Mouse (Mus musculus): Measurements from ENCODE around the gene Chd1l. TPM values are rescaled to one million over a fixed set of nuclear protein-coding genes. Genes with fewer than 3 reads are reported as not detected.
A peak's percentile ranks its signal among the peaks of the same experiment; 100 is the strongest.

Gene Chd1l
- polyA plus RNA-seq, 1 experiment from 2014 or later = 4.9 TPM

DNA sequence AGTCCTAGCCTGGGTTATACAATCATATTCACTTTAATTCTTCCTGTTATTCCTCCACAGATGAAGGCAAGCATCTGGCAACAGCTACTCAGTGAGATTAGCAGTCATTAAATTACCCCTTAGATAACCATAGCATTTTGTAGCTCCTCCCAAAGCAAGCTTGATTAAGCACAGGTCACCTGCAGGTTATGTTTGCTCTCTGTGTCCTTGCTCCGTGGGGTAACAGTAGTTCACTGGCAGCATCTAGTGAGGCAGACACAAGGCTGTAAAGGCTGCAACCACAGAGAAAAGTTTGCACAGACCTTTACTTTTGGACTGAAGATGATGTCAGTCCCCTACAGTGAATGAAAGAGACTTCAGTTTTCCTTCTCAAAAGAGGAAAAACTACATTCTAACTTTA lies 5.2 kb upstream of the Chd1l start:
- no peaks in the 10 kb centered on the region for H3K36me3 ChIP-seq (replicated peaks)
- H3K9ac ChIP-seq = no peak overlapping the region
- H3K4me3 ChIP-seq = no peak overlapping the region
- 43% methylated on average over 1 of the region's 1 CpGs for WGBS
- no peak overlapping the region for H3K4me2 ChIP-seq
- H3K27me3 ChIP-seq (replicated peaks) = 0 out of 2 replicates have a peak, but pooled peaks cover 3% of the 10 kb centered on the region
- H3K4me1 ChIP-seq = 0 out of 2 replicates have a peak, but pooled peaks cover 1% of the 10 kb centered on the region
- H3K9me3 ChIP-seq = no peaks in the 10 kb centered on the region
- no peak overlapping the region for H3K27ac ChIP-seq
- ATAC-seq (replicated peaks) = no peak

DNA sequence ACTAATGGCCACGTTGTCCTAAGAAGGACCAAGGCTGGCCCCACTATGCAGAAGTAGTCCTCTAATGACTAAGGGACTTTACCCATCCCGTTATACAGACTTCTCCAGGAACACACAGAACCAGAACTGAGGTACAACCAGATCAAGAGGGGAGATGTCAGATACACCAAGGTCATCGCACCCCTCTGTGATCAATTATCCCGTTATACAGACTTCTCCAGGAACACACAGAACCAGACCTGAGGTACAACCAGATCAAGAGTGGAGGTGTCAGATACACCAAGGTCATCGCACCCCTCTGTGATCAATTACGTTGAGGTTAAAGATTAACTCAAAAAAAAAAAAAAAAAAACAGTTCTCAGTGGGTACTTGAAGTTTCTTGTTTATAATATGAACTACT lies 1.0 kb upstream of the Chd1l start:
- no peak for ATAC-seq (replicated peaks)
- H3K4me1 ChIP-seq = peaks cover 9% of the 10 kb centered on the region
- 0 out of 2 replicates have a peak, but pooled peaks cover 3% of the 10 kb centered on the region for H3K27me3 ChIP-seq (replicated peaks)
- H3K36me3 ChIP-seq (replicated peaks) = no peaks in the 10 kb centered on the region
- H3K27ac ChIP-seq = no peak overlapping the region
- no peak overlapping the region for H3K9ac ChIP-seq
- WGBS = 92% methylated on average over 6 of the region's 6 CpGs
- H3K4me3 ChIP-seq = no peak overlapping the region
- no peaks in the 10 kb centered on the region for H3K9me3 ChIP-seq
- no peak overlapping the region for H3K4me2 ChIP-seq

DNA sequence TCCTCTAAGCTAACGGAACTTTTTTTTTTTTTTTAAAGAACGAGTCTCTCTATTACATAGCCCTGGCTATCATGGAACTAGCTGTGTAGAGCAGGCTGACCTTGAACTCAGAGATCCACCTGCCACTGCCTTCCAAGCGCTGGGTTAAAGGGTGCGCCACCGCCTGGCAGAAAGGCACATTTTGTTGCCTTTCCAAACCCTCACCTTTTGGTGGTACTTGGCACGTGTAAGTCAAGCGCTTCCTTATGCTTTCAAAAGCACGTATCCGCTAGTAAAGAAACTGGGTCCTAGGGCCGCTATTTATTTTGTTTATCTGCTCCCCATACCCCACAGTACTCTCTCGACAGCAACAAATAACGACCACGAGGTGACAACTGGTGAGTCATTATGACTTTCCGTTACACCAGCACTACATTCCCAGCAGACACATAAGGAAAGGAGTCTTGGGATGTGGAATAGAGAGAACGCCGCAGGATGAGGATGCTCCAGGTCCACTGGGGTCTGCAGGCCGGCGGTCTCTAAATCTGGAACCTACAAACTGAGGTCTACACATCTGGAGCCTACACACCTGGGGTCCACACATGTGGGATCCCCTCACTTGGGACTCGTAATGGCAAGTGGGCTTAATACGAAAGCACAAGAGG lies 680 bp downstream of the Chd1l start:
- H3K4me3 ChIP-seq = peak overlapping the region; percentile 69
- H3K4me1 ChIP-seq = peaks cover 9% of the 10 kb centered on the region
- H3K27me3 ChIP-seq (replicated peaks) = 0 out of 2 replicates have a peak, but pooled peaks cover 3% of the 10 kb centered on the region
- H3K9me3 ChIP-seq = no peaks in the 10 kb centered on the region
- H3K4me2 ChIP-seq = peak overlapping the region; percentile 58
- ATAC-seq (replicated peaks) = peak; percentile 7; the same call in 1 of the 2 replicates
- 4% methylated on average over 20 of the region's 20 CpGs for WGBS
- peak overlapping the region; percentile 88 for H3K27ac ChIP-seq
- H3K9ac ChIP-seq = peak overlapping the region; percentile 74
- no peaks in the 10 kb centered on the region for H3K36me3 ChIP-seq (replicated peaks)

DNA sequence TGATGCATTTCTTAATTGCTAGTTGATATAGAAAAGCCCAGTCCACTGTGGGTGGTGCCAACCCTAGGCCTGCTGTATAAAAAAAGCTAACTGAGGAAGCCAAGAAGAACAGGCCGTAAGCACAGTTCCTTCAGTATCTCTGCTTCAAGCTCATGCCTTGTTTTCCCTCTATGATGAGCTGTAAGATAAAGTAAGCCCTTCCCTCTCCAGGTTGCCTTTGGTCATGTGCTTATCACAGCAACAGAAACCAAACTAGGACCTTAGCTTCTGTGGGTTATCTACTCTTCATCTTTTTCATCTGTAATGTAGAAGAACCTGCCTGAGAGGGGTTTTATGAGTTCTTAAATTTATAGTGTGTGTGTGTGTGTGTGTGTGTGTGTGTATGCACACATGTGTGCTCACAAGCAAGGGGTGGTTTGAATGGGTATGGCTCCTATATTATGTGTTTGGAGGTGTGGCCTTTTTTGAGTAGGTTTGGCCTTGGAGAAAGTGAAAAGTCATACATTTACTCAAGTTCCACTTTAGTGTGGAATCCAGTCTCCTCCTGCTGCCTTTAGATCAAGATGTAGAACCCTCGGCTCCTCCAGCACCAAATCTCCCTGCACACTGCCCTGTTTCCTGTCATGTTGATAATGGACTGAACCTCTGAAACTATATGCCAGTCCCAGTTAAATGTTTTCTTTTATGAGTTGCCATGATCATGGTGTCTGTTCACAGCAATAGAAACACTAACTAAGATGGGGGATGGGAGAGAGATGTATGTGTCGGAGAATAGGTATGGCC lies 9.8 kb downstream of the Chd1l start:
- H3K27me3 ChIP-seq (replicated peaks) = no peaks in the 10 kb centered on the region
- no peak overlapping the region for H3K4me3 ChIP-seq
- H3K9ac ChIP-seq = no peak overlapping the region
- WGBS = 95% methylated on average over 3 of the region's 3 CpGs
- H3K36me3 ChIP-seq (replicated peaks) = no peaks in the 10 kb centered on the region
- H3K27ac ChIP-seq = no peak overlapping the region
- no peaks in the 10 kb centered on the region for H3K9me3 ChIP-seq
- H3K4me2 ChIP-seq = no peak overlapping the region
- ATAC-seq (replicated peaks) = no peak
- no peaks in the 10 kb centered on the region for H3K4me1 ChIP-seq

DNA sequence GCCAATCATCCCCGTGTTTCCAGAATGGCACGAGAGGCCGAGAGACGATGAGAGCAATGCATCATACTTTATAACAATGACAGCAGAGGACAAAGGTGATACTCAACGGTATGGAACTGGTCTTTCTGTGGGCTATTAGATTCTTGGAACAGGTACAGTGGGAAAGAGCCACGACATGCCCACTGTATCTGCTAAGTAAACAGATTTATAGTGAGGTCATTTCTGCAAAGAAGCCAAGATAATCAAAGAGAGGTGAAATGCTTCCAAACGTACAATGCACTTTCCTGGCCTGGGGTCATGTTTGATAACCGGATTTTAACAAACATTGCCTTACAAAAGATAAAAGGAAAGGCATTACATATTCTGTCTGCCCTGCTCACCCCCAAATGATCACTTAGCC lies 13.2 kb downstream of the Chd1l start:
- Histone ChIP-seq H3K4me1 (no peaks in the 10 kb centered on the region), H3K27ac (no peak overlapping the region), H3K9ac (no peak overlapping the region), H3K4me2 (no peak overlapping the region), H3K27me3 (replicated peaks) (no peaks in the 10 kb centered on the region), H3K9me3 (no peaks in the 10 kb centered on the region), H3K36me3 (replicated peaks) (no peaks in the 10 kb centered on the region), H3K4me3 (no peak overlapping the region)
- WGBS = 90% methylated on average over 8 of the region's 8 CpGs
- ATAC-seq (replicated peaks) = no peak

DNA sequence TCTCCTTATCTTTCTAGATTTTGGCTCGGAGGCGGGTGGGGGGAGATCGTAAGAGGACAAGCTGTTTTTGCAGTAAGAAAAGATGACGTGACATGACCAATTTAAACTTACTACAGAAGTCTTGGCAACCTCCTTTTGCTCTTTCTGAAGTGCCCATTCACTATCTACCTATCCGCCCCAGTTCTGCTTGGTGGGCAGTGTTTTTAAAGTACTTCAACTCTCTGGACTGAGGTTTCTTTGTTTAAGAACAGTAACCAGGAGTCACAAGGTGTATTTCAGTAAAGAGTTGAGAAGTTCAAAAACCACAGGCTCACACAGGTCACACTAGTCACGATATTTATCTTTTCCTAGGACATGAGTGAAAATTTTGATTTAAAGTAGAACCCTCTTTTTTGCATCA lies 14.9 kb downstream of the Chd1l start:
- WGBS = 94% methylated on average over 6 of the region's 6 CpGs
- Histone ChIP-seq H3K4me1 (no peaks in the 10 kb centered on the region), H3K27ac (no peak overlapping the region), H3K4me2 (no peak overlapping the region), H3K4me3 (no peak overlapping the region), H3K9me3 (no peaks in the 10 kb centered on the region), H3K27me3 (replicated peaks) (no peaks in the 10 kb centered on the region), H3K9ac (no peak overlapping the region), H3K36me3 (replicated peaks) (no peaks in the 10 kb centered on the region)
- no peak for ATAC-seq (replicated peaks)

DNA sequence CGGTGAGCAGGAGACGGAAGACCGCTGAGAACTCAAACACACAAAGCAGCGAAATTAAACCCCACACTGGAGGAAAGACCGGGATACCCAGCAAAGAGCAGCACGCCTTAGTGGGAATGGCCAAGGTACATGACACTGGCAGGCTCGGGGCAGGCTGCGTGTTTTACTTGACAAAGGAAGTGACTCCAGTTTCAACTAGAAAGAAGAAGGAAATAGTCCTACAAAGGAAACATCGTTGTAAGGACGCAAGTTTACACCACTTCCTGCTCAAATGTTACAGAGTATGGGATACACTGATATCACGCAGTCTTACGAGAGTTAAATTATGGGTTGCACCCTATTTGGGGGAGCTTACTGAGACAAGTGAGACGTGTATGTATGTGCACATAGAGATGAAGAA lies 15.9 kb downstream of the Chd1l start:
- ATAC-seq (replicated peaks) = no peak
- Histone ChIP-seq H3K27me3 (replicated peaks) (no peaks in the 10 kb centered on the region), H3K4me2 (no peak overlapping the region), H3K9me3 (no peaks in the 10 kb centered on the region), H3K27ac (no peak overlapping the region), H3K4me3 (no peak overlapping the region), H3K4me1 (no peaks in the 10 kb centered on the region), H3K9ac (no peak overlapping the region), H3K36me3 (replicated peaks) (no peaks in the 10 kb centered on the region)
- WGBS = 89% methylated on average over 13 of the region's 13 CpGs

DNA sequence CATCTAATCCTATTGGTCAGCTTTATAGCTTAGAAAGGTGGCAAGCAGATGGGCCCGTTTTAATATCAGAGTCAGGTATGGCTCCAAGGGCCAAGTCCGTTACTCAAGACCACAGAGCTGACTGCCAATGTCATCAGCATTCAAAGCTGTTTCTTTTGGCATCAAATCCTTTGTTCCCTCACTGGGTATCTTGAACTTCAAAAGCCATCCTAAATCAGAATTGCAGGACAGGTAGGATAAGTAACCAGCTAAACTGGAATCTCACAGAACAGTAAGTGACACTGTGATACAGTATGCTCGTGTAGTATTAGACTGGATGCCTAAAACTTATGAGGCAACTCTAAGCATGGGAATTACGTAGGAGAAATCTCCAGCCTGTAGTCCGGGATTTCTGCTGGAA lies 16.9 kb downstream of the Chd1l start:
- no peak for ATAC-seq (replicated peaks)
- no peaks in the 10 kb centered on the region for H3K27me3 ChIP-seq (replicated peaks)
- H3K4me1 ChIP-seq = no peaks in the 10 kb centered on the region
- no peaks in the 10 kb centered on the region for H3K36me3 ChIP-seq (replicated peaks)
- H3K9me3 ChIP-seq = no peaks in the 10 kb centered on the region
- H3K27ac ChIP-seq = no peak overlapping the region
- H3K9ac ChIP-seq = no peak overlapping the region
- H3K4me2 ChIP-seq = no peak overlapping the region
- 94% methylated on average over 5 of the region's 5 CpGs for WGBS
- no peak overlapping the region for H3K4me3 ChIP-seq

DNA sequence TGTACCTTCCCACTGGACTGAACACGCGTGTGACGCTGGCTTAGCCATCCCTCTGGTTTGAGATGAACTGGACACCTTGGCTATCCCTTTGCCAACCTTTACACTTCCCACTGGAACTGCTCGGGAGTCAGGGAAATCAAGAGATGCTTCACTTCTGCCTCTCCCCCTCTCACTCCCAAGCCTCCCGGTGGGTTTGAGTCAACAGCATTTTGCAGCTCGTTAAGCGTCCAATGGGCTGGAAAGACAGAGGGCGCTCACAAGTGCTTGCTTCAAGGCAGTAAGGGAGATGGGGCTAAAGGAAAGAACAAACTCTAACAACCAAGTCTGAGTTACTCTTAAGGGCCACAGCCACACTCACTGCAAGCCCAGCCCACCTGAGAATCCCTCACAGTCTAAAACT lies 19.3 kb downstream of the Chd1l start:
- no peak for ATAC-seq (replicated peaks)
- Histone ChIP-seq H3K4me2 (no peak overlapping the region), H3K4me3 (no peak overlapping the region), H3K27me3 (replicated peaks) (no peaks in the 10 kb centered on the region), H3K27ac (no peak overlapping the region), H3K9ac (no peak overlapping the region), H3K4me1 (peaks cover 5% of the 10 kb centered on the region; the same call in 1 of the 2 replicates), H3K36me3 (replicated peaks) (no peaks in the 10 kb centered on the region), H3K9me3 (no peaks in the 10 kb centered on the region)
- 57% methylated on average over 8 of the region's 8 CpGs for WGBS

DNA sequence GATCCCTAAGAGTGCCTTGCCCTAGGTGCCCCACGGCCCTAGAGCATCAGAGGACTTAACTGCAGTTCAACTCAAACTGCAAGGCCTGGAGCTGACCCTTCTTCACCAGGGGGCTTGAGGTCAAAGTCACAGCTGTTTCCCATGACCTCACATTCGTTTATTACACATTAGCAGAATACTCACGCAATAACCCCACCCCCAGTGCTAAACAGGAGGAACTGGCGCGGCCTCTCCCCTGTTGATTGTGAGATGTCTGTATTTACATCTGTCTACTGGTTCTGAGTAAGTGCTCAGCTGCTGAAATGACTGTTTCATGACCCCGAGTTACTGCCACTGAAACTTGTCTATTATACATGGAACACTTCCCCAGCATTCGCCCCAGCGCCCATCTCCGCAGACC lies 22.3 kb downstream of the Chd1l start:
- H3K36me3 ChIP-seq (replicated peaks) = no peaks in the 10 kb centered on the region
- H3K9me3 ChIP-seq = no peaks in the 10 kb centered on the region
- no peak overlapping the region for H3K4me2 ChIP-seq
- ATAC-seq (replicated peaks) = no peak
- WGBS = 85% methylated on average over 9 of the region's 9 CpGs
- no peaks in the 10 kb centered on the region for H3K27me3 ChIP-seq (replicated peaks)
- H3K9ac ChIP-seq = no peak overlapping the region
- no peak overlapping the region for H3K27ac ChIP-seq
- H3K4me3 ChIP-seq = no peak overlapping the region
- peaks cover 11% of the 10 kb centered on the region; the same call in 1 of the 2 replicates for H3K4me1 ChIP-seq

DNA sequence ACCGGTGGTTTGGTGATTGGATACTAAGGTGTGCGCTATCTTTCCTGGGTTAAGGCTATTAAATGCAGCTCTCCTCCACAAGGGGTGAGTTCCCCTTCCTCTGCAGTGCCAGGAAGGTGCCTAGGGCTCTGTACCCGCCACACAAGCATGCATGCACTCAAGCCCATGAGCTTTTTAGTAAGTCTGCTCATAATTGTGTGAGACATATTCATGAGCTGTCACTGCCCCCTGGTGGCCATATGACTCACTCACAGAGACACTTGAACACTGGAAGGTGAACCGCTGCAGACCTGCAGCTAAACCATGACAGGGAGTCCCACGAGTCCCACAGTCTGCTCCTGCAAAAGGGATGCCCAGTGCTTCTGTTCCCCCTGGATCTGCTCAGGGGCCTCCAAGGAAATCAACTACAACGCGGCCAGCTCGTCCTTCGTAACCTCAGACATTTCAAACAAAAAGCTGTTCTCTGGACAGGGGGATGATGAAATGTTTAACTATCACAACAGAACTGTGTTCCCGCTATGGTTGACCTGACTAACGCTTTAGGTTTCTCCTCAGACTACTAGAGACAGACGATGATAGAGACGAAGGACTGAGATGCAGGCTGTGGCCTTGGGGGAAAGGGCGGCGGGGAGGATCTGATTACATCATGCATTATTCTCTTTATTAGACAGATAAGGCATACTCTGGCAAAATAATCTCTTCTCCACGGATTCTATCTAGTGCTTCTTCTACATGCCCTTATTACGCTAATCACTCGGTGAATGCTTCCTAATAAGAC lies 24.4 kb downstream of the Chd1l start:
- H3K4me1 ChIP-seq = peaks cover 11% of the 10 kb centered on the region; the same call in 1 of the 2 replicates
- H3K9ac ChIP-seq = no peak overlapping the region
- 48% methylated on average over 18 of the region's 18 CpGs for WGBS
- ATAC-seq (replicated peaks) = peak; percentile 92
- no peaks in the 10 kb centered on the region for H3K36me3 ChIP-seq (replicated peaks)
- 0 out of 2 replicates have a peak overlapping the region, but pooled peaks have one; percentile 29 for H3K27ac ChIP-seq
- H3K4me2 ChIP-seq = peak overlapping the region; percentile 33
- no peaks in the 10 kb centered on the region for H3K9me3 ChIP-seq
- no peak overlapping the region for H3K4me3 ChIP-seq
- H3K27me3 ChIP-seq (replicated peaks) = no peaks in the 10 kb centered on the region

DNA sequence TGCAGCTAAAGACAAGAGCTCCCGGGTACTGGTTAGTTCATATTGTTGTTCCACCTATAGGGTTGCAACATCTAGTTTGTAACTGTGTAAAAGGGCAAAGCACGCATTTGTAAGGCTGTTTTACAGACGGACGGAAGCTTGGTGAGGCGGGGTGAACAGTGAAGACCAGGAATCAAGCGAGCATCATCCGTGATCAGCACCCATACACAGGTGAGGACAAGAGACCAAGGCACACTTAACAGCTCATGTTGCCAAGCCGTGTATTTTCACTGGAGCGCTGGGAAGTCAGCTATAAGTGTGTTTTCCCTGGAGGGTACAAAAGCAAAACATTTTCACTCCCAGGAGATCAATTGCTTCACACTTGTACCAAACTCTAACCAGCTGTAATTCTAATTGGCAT lies 36.2 kb downstream of the Chd1l start:
- no peaks in the 10 kb centered on the region for H3K27me3 ChIP-seq (replicated peaks)
- H3K4me1 ChIP-seq = no peaks in the 10 kb centered on the region
- no peak overlapping the region for H3K9ac ChIP-seq
- 83% methylated on average over 9 of the region's 9 CpGs for WGBS
- no peak overlapping the region for H3K27ac ChIP-seq
- H3K4me2 ChIP-seq = no peak overlapping the region
- H3K4me3 ChIP-seq = no peak overlapping the region
- ATAC-seq (replicated peaks) = no peak
- no peaks in the 10 kb centered on the region for H3K36me3 ChIP-seq (replicated peaks)
- no peaks in the 10 kb centered on the region for H3K9me3 ChIP-seq

All from midbrain, embryonic 15.5 days (tissue).